Mouse (Mus musculus) C2C12 (cell line): Measurements from ENCODE around the gene Daw1.

Experiments used
- CEBPB ChIP-seq: IDR thresholded peaks from one replicate; pipeline ENCODE4 v1.6.1; 2011; ENCODE audit warnings: low read depth, mild to moderate bottlenecking, control low read depth, moderate library complexity
- CTCF ChIP-seq: IDR thresholded peaks from one replicate; pipeline ENCODE4 v1.5.1; 2011; ENCODE audit not compliant: control insufficient read depth, insufficient read depth, insufficient read length
- FOSL1 ChIP-seq: IDR thresholded peaks from one replicate; pipeline ENCODE4 v1.8.0; 2011; ENCODE audit warnings: mild to moderate bottlenecking, low read length; ENCODE audit not compliant: poor library complexity, insufficient read depth, severe bottlenecking
- MAX ChIP-seq: IDR thresholded peaks from one replicate; pipeline ENCODE4 v1.6.1; 2011; ENCODE audit warnings: mild to moderate bottlenecking, control low read depth
- MYOD1 ChIP-seq: IDR thresholded peaks from one replicate; pipeline ENCODE4 v1.6.1; 2011; ENCODE audit warnings: low read depth; ENCODE audit not compliant: control insufficient read depth, insufficient read length
- MYOG ChIP-seq: IDR thresholded peaks from one replicate; pipeline ENCODE4 v1.6.1; 2011; ENCODE audit not compliant: control insufficient read depth, insufficient read length; ENCODE audit errors: extremely low read depth
- USF1 ChIP-seq: IDR thresholded peaks from one replicate; pipeline ENCODE4 v1.6.1; 2011; ENCODE audit warnings: low read depth, mild to moderate bottlenecking, control low read depth, moderate library complexity

GRCm38 (mm10) chr1:83181418-83181817 is 21.9 kb downstream of the Daw1 start:
- TF ChIP-seq USF1: no peak
- TF ChIP-seq CTCF: no peak
- no peak for TF ChIP-seq MYOD1
- no peak for TF ChIP-seq CEBPB
- no peak for TF ChIP-seq MYOG
- TF ChIP-seq FOSL1: no peak
- TF ChIP-seq MAX: no peak
